Mouse (Mus musculus) T-cell, adult 2 months (primary cell): ENCODE results near the gene Bcl2a1a.
"Not testable (repeated sequence)": the region's sequence is repeated elsewhere in the genome, so short reads cannot be mapped to it uniquely, and the experiment has no call there.

Experiments
- DNase-seq: peaks from one replicate; pipeline ENCODE4 v3.0.0; 2022; ENCODE audit warnings: low spot score

Gene Bcl2a1a

GRCm38 (mm10) chr9:88956670-88957153 is at the start of gene Bcl2a1a:
Bcl2a1a (plus strand) TSS chr9:88956900.
- peak; percentile 69 for DNase-seq

GRCm38 (mm10) chr9:88916576-88916975 is 40.1 kb upstream of the Bcl2a1a start:
- DNase-seq: not testable (repeated sequence)

GRCm38 (mm10) chr9:88938312-88938711 is 18.4 kb upstream of the Bcl2a1a start:
- DNase-seq: not testable (repeated sequence)

- not testable (repeated sequence) for DNase-seq
These were observed 5.2 kb upstream of the Bcl2a1a start for GRCm38 (mm10) chr9:88951466-88951865.

- DNase-seq: not testable (repeated sequence)
These were observed 3.5 kb upstream of the Bcl2a1a start for GRCm38 (mm10) chr9:88953151-88953550.

- not testable (repeated sequence) for DNase-seq
These were observed 1.5 kb upstream of the Bcl2a1a start for GRCm38 (mm10) chr9:88955224-88955623.

- DNase-seq: not testable (repeated sequence)
These were observed 665 bp upstream of the Bcl2a1a start for GRCm38 (mm10) chr9:88956035-88956434.

- DNase-seq: no peak
These were observed 2.2 kb downstream of the Bcl2a1a start for GRCm38 (mm10) chr9:88958891-88959290.

GRCm38 (mm10) chr9:88959981-88960380 is 3.3 kb downstream of the Bcl2a1a start:
- DNase-seq: not testable (repeated sequence)

GRCm38 (mm10) chr9:88966462-88966861 is 9.8 kb downstream of the Bcl2a1a start:
- DNase-seq: not testable (repeated sequence)

- DNase-seq: not testable (repeated sequence)
These were observed 12.8 kb downstream of the Bcl2a1a start for GRCm38 (mm10) chr9:88969502-88969901.

GRCm38 (mm10) chr9:88976875-88977274 is 20.2 kb downstream of the Bcl2a1a start:
- not testable (repeated sequence) for DNase-seq

- DNase-seq: not testable (repeated sequence)
These were observed 23.1 kb downstream of the Bcl2a1a start for GRCm38 (mm10) chr9:88979781-88980180.

GRCm38 (mm10) chr9:89001541-89001940 is 44.8 kb downstream of the Bcl2a1a start:
- not testable (repeated sequence) for DNase-seq
